Mouse (Mus musculus): ENCODE measurements at regions not wholly inside any gene's neighbourhood (a gene's known extent, or its start where the extent isn't known, plus 50 kb on each side); places are given as distances from the start of the nearest gene placed in this dataset.
"Not testable (repeated sequence)": the region's sequence is repeated elsewhere in the genome, so short reads cannot be mapped to it uniquely, and the experiment has no call there.

GRCm38 (mm10) chr1:99599696-99600489 is 172.7 kb upstream of the Cntnap5b start:
- no peak for TF ChIP-seq POLR2A (IDR thresholded peaks at IDR 0.05; ENCODE audit: borderline replicate concordance, extremely low read depth, insufficient read depth, insufficient read length)
- ATAC-seq (ENCODE audit: low FRiP score, low read depth) = no peak
- DNase-seq (ENCODE audit: low spot score) = no peak
- no peaks in the 10 kb centered on the region for H3K4me1 ChIP-seq (ENCODE audit: control insufficient read depth, insufficient read depth, low read length)
- 79% methylated on average over 2 of the region's 2 CpGs for WGBS
- H3K27ac ChIP-seq (replicated peaks; ENCODE audit: low read depth, low read length) = no peak overlapping the region
- H3K27me3 ChIP-seq (ENCODE audit: control insufficient read depth, insufficient read depth, low read length) = no peaks in the 10 kb centered on the region
- no peaks in the 10 kb centered on the region for H3K36me3 ChIP-seq (ENCODE audit: control insufficient read depth, insufficient read depth, low read length)
- H3K9me3 ChIP-seq (ENCODE audit: control insufficient read depth, low read length) = no peaks in the 10 kb centered on the region
- no peak overlapping the region for H3K4me3 ChIP-seq (replicated peaks; ENCODE audit: low read length)
- H3K9ac ChIP-seq (ENCODE audit: low read depth, low read length, severe bottlenecking) = no peak overlapping the region
- H3K4me2 ChIP-seq (replicated peaks; ENCODE audit: low read depth, low read length, severe bottlenecking) = no peak overlapping the region

GRCm38 (mm10) chr1:99605213-99605612 is 167.4 kb upstream of the Cntnap5b start:
- ATAC-seq (ENCODE audit: low FRiP score, low read depth) = no peak
- H3K27ac ChIP-seq (replicated peaks; ENCODE audit: low read depth, low read length) = no peak overlapping the region

GRCm38 (mm10) chr1:99619221-99619620 is 153.3 kb upstream of the Cntnap5b start:
- no peak overlapping the region for H3K27ac ChIP-seq (replicated peaks; ENCODE audit: low read depth, low read length)
- 72% methylated on average over 2 of the region's 2 CpGs for WGBS
- ATAC-seq (ENCODE audit: low FRiP score, low read depth) = no peak
- no peaks in the 10 kb centered on the region for H3K4me1 ChIP-seq (ENCODE audit: control insufficient read depth, insufficient read depth, low read length)
- no peaks in the 10 kb centered on the region for H3K9me3 ChIP-seq (ENCODE audit: control insufficient read depth, low read length)
- H3K27me3 ChIP-seq (ENCODE audit: control insufficient read depth, insufficient read depth, low read length) = no peaks in the 10 kb centered on the region
- TF ChIP-seq POLR2A (IDR thresholded peaks at IDR 0.05; ENCODE audit: borderline replicate concordance, extremely low read depth, insufficient read depth, insufficient read length) = no peak
- DNase-seq (ENCODE audit: low spot score) = no peak
- H3K4me2 ChIP-seq (replicated peaks; ENCODE audit: low read depth, low read length, severe bottlenecking) = no peak overlapping the region
- H3K36me3 ChIP-seq (ENCODE audit: control insufficient read depth, insufficient read depth, low read length) = no peaks in the 10 kb centered on the region
- H3K9ac ChIP-seq (ENCODE audit: low read depth, low read length, severe bottlenecking) = no peak overlapping the region
- H3K4me3 ChIP-seq (replicated peaks; ENCODE audit: low read length) = no peak overlapping the region

More at GRCm38 (mm10) chr1:99605213-99605612, 167.4 kb upstream of the Cntnap5b start:
- H3K9ac ChIP-seq (ENCODE audit: low read depth, low read length, severe bottlenecking) = no peak overlapping the region
- no peak for DNase-seq (ENCODE audit: low spot score)
- no peaks in the 10 kb centered on the region for H3K9me3 ChIP-seq (ENCODE audit: control insufficient read depth, low read length)
- H3K4me2 ChIP-seq (replicated peaks; ENCODE audit: low read depth, low read length, severe bottlenecking) = no peak overlapping the region
- no peaks in the 10 kb centered on the region for H3K27me3 ChIP-seq (ENCODE audit: control insufficient read depth, insufficient read depth, low read length)
- H3K36me3 ChIP-seq (ENCODE audit: control insufficient read depth, insufficient read depth, low read length) = no peaks in the 10 kb centered on the region
- no peak for TF ChIP-seq POLR2A (IDR thresholded peaks at IDR 0.05; ENCODE audit: borderline replicate concordance, extremely low read depth, insufficient read depth, insufficient read length)
- H3K4me1 ChIP-seq (ENCODE audit: control insufficient read depth, insufficient read depth, low read length) = no peaks in the 10 kb centered on the region
- H3K4me3 ChIP-seq (replicated peaks; ENCODE audit: low read length) = no peak overlapping the region

GRCm38 (mm10) chr1:99630971-99631370 is 141.6 kb upstream of the Cntnap5b start:
- not testable (repeated sequence) for H3K27ac ChIP-seq (replicated peaks; ENCODE audit: low read depth, low read length); H3K27me3 ChIP-seq (ENCODE audit: control insufficient read depth, insufficient read depth, low read length); H3K36me3 ChIP-seq (ENCODE audit: control insufficient read depth, insufficient read depth, low read length); H3K4me3 ChIP-seq (replicated peaks; ENCODE audit: low read length); ATAC-seq (ENCODE audit: low FRiP score, low read depth); H3K9ac ChIP-seq (ENCODE audit: low read depth, low read length, severe bottlenecking); H3K9me3 ChIP-seq (ENCODE audit: control insufficient read depth, low read length); H3K4me1 ChIP-seq (ENCODE audit: control insufficient read depth, insufficient read depth, low read length); DNase-seq (ENCODE audit: low spot score); H3K4me2 ChIP-seq (replicated peaks; ENCODE audit: low read depth, low read length, severe bottlenecking)
- 93% methylated on average over 13 of the region's 13 CpGs for WGBS

- Histone ChIP-seq H3K9me3 (ENCODE audit: control insufficient read depth, low read length) (no peaks in the 10 kb centered on the region), H3K27me3 (ENCODE audit: control insufficient read depth, insufficient read depth, low read length) (no peaks in the 10 kb centered on the region), H3K27ac (replicated peaks; ENCODE audit: low read depth, low read length) (no peak overlapping the region), H3K9ac (ENCODE audit: low read depth, low read length, severe bottlenecking) (no peak overlapping the region), H3K36me3 (ENCODE audit: control insufficient read depth, insufficient read depth, low read length) (no peaks in the 10 kb centered on the region), H3K4me1 (ENCODE audit: control insufficient read depth, insufficient read depth, low read length) (no peaks in the 10 kb centered on the region), H3K4me3 (replicated peaks; ENCODE audit: low read length) (no peak overlapping the region), H3K4me2 (replicated peaks; ENCODE audit: low read depth, low read length, severe bottlenecking) (no peak overlapping the region)
- ATAC-seq (ENCODE audit: low FRiP score, low read depth) = no peak
- DNase-seq (ENCODE audit: low spot score) = no peak
- 93% methylated on average over 2 of the region's 2 CpGs for WGBS
- TF ChIP-seq POLR2A (IDR thresholded peaks at IDR 0.05; ENCODE audit: borderline replicate concordance, extremely low read depth, insufficient read depth, insufficient read length) = no peak
Observed at GRCm38 (mm10) chr1:99663641-99664040, 108.9 kb upstream of the Cntnap5b start.

All from limb, embryonic 14.5 days (tissue).